Mouse (Mus musculus): Measurements from ENCODE around the gene Cpxm2.

DNA sequence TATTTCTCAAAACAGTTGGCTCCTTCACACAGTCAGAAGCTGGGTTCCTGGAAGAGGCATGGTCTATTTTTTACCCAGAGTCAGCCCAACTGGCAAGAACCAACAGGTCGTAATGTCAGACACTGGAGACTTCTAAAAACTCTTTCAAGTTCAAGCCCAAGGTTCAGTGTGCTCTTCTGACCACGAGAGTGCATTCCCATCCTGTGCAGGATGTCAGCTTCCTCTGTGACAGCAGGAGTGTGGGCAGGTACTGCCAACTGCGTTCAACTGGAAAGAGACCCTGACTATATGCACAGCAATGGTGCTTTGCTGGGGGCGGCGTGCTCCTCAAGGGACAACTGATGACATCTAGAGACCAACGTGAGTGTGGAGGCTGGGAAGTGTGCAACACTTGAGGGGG is 65.9 kb downstream of the Cpxm2 start:
- no peak for TF ChIP-seq POLR2A (IDR thresholded peaks at IDR 0.05; ENCODE audit: borderline replicate concordance, insufficient read depth, low read length)
- no peak for TF ChIP-seq CTCF (IDR thresholded peaks at IDR 0.05; ENCODE audit: borderline replicate concordance, insufficient read depth, low read depth, low read length)

Measured in cerebellum, adult 2 months (tissue).